Mouse (Mus musculus) ovary, adult 10 weeks (tissue): ENCODE data around the gene Abhd5. TPM values are rescaled to one million over a fixed set of nuclear protein-coding genes. Genes with fewer than 3 reads are reported as not detected.

Experiments
- polyA plus RNA-seq: library from polyadenylated mRNA; stranded (reverse); fragments of 350-450 nt; fragmentation: Illumina TruSeq; extraction: RNeasy Lipid Tissue Mini Kit (QIAGEN cat#74804); gene quantifications from one replicate; pipeline ENCODE4 v1.2.3, GENCODE M21; 2014

Gene Abhd5
- 44.8 TPM for polyA plus RNA-seq

DNA sequence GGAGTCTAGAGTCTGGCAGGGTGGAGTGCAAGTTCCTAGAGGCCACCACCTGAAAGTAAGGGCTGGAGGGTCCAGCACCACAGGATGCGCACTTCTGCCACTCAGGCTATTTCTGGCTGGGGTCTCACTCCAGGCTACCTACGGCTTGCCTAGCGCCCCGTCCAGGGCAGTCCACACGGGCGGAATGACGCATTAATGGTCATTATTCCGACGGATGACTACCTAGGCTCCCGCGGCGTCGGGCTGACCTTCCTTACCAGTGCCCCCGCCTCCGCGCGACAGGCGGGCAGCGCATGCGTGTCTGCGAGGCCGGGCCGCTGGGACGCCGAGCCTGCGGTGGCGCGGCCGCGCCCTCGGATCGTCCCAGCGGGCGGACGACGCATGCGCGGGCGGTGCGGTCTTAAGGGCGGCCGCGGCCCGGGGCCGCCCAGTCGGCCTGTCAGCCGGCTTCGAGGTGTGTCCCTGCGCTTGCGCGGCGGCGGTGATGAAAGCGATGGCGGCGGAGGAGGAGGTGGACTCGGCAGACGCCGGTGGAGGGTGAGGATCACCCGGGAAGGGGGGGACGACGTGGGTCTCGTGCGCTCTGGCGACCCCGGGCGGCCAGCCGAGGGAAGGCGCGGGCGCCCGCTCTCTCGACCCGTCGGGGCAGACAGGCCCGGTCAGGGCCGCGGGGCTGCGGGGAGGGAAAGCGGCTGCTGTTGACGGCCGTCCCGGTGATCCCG is at the start of gene Abhd5:
Abhd5 (plus strand) TSS at position 306 of the 722 bp plus-strand sequence.

Other genes starting within 250 kb of the Abhd5 start
- 108 TPM for gene Snrk, start 234.3 kb upstream of the Abhd5 start, polyA plus RNA-seq
- gene Ano10, start 57.2 kb upstream of the Abhd5 start, polyA plus RNA-seq: 19.9 TPM